Mouse (Mus musculus): ENCODE data around the gene Aacs.

Aacs gene

GRCm38 (mm10) chr5:125492379-125493092 lies 16.9 kb downstream of the Aacs start:
- DNase-seq (ENCODE audit: low spot score in 2 of 2): no peak

- no peak for DNase-seq (ENCODE audit: low spot score in 2 of 2)
These were observed 17.4 kb downstream of the Aacs start for GRCm38 (mm10) chr5:125493093-125493423.

GRCm38 (mm10) chr5:125495655-125496054 lies 20.0 kb downstream of the Aacs start:
- DNase-seq (ENCODE audit: low spot score in 2 of 2): no peak

- peak in 1 of 2 experiments; percentile 71 for DNase-seq (ENCODE audit: low spot score in 2 of 2)
These were observed 22.4 kb downstream of the Aacs start for GRCm38 (mm10) chr5:125497821-125498600.

DNA sequence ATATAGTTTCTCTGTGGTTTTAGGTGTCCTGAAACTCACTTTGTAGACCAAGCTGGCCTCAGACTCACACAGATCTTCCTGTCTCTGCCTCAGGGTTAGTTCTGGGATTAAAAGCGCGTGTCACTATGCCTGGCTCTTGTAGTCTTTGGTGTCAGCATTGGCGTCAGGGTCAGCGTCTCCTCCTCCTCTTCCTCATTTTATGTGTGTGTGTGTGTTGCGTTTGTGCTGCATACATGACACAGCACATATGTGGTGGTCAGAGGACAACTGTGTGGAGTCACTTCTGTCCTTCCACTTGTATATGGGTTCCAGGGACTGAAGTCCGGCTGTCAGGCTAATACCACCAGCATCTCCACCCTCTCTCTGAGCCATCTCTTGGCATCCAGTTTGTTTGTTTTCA lies 25.9 kb downstream of the Aacs start:
- DNase-seq (ENCODE audit: low spot score in 2 of 2): no peak

- no peak for DNase-seq (ENCODE audit: low spot score in 2 of 2)
These were observed 26.6 kb downstream of the Aacs start for GRCm38 (mm10) chr5:125502186-125502585.

DNA sequence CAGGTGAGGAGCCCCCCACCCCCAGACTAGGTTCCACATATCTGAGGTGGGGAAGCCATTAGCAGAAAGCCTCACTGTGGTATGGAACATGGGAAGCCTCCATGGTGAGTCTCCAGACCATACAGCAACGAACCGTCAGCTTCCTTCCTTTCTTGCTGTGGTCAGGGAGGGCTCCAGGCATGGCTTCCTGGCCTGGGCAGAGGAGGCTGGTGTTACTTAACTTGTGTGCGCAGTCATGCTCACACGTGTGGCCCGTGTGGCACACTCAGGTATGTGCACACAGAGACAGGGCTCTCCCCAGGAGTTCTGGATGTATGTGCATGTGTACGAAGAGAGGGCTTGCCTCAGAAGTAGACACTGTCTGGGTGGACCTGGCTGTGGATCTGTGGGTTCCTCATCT lies 28.0 kb downstream of the Aacs start:
- no peak for DNase-seq (ENCODE audit: low spot score in 2 of 2)

DNA sequence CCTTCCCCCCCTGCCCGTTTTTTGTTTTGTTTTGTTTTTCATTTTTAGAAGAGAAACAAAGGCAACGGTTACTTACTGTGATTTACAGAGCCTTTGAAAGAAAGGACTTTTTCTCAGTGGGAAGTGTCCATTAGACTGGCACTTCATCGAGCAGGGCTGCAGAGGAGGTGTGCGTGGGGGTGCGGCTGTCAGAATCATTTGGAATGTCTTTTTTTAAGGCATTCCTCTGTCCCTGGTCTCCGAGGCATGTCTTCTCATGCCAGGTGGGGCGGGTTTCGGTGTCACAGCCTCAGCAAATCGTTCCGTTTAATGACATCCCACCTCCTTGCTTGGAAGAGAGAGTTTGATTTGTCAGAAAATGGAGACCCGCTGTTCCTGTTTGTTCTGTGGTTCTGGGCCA lies 29.1 kb downstream of the Aacs start:
- DNase-seq (ENCODE audit: low spot score in 2 of 2): no peak

DNA sequence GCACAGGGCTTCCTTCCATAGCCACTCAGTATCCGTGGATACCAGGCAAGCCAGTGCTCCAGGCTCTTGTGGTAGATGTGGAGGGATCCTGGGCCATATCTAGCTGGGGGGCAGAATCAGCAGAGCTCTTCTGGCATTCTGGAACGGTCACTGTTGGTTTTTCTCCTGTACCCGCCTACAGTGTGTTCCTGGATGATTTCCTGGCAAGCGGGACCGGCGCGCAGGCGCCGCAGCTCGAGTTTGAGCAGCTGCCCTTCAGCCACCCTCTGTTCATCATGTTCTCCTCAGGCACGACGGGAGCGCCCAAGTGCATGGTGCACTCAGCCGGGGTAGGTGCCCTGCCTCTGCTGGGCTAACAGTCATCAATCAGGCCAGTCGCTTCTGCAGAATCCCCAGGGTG lies 30.4 kb downstream of the Aacs start:
- no peak for DNase-seq (ENCODE audit: low spot score in 2 of 2)

DNA sequence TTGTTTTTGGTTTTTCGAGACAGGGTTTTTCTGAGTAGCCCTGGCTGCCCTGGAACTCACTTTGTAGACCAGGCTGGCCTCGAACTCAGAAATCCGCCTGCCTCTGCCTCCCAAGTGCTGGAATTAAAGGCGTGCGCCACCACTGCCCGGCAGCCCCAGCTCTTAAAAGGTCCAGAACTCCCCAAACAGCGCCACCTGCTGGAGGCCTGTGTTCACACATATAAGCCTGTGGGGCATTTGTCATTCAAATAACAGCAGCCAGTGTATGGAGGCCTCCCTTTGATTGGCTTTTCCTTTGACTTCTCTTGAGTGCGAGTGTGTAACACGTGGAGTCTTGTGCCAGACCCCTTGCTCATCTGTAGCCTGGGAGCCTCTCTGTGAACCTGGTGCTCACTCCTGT lies 32.0 kb downstream of the Aacs start:
- DNase-seq (ENCODE audit: low spot score in 2 of 2): no peak

DNA sequence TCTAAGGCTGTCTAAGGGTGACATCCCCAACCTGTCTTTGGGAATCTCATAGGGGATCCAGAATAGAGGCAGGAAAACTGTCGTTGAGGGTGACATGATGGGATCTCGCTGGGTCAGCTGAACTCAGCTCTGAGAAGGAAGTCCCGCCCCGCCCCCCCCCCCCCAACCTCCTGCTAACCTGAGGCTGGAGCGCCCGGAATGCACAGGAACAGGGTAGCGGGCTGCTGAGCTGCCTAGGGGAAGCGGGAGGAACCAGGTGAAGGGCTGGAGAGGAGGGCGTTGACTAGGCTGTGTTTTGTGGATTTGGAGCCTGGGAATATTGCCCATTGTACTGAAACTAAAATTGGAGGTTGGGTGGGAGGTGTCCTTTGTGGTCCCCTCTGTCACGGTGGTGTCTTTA lies 32.4 kb downstream of the Aacs start:
- no peak for DNase-seq (ENCODE audit: low spot score in 2 of 2)

GRCm38 (mm10) chr5:125509541-125509940 lies 33.9 kb downstream of the Aacs start:
- DNase-seq (ENCODE audit: low spot score in 2 of 2): no peak

GRCm38 (mm10) chr5:125515006-125515405 lies 39.4 kb downstream of the Aacs start:
- DNase-seq (ENCODE audit: low spot score in 2 of 2): no peak

DNA sequence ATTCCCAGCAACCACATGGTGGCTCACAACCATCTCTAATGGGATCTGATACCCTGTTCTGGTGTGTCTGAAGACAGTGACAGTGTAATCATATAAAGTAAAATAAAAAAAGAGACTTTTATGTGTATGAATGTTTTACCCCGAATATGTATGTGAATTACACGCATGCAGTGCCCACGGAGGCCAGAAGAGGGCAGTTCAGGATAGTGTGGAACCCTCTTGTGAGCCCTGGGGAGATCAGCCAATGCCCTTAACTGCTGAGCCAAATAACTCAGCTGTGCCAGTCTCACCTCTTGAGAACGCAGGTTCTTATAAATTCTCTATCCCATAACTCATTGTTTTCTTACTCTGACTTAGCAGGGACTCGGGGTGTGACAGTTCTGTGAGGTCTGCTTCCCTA lies 43.0 kb downstream of the Aacs start:
- DNase-seq (ENCODE audit: low spot score in 2 of 2): no peak

DNA sequence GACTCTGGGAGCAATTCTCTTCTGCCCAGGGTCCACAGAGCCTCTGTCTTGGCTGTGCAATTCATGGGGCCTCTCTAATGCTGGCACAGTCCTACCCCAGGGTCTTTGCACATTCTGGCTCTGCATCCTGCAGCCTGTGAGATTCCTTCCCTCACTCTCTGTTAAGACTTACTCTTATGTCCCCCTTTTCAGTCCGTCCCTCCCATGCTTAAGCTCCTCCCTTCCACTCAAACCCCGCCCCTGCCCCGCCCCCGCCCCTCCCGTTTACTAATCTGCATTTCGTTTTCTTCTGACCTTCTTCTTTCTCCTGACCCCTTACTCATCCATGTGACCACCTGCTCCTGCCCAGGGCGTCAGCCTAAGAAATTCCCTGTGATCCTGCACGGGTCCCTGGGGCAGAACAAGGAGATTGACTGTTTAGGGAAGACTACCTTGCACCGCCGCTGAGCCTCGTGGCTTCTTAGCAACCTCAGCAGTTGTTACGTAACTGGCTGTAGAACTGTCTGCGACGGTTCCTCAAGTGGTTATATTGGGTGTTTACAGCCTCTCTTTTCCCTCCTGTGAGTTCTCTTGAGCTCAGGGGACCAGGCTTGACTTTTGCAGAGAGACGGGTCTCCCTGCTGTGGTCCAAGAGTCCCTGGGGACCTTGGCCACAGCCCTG lies 45.4 kb downstream of the Aacs start:
- no peak for DNase-seq (ENCODE audit: low spot score in 2 of 2)

DNA sequence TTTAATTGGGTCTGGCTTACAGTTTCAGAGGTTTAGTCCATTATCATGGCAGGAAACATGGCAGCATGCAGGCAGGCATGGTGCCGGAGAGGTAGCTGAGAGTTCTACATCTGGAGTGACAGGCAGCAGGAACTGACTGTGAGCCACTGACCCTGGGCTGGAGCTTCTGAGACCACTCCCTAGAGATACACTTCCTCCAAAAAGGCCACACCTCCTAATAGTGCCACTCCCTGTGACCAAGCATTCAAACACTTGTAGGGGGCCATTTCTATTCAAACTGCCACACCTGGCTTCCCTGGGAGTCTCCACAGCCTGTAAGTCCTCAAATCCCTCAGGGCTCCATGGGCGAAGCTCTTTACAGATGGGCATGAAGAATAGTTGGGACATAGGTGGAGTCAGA lies 47.7 kb downstream of the Aacs start:
- DNase-seq (ENCODE audit: low spot score in 2 of 2): no peak

GRCm38 (mm10) chr5:125525516-125525915 lies 49.9 kb downstream of the Aacs start:
- no peak for DNase-seq (ENCODE audit: low spot score in 2 of 2)

DNA sequence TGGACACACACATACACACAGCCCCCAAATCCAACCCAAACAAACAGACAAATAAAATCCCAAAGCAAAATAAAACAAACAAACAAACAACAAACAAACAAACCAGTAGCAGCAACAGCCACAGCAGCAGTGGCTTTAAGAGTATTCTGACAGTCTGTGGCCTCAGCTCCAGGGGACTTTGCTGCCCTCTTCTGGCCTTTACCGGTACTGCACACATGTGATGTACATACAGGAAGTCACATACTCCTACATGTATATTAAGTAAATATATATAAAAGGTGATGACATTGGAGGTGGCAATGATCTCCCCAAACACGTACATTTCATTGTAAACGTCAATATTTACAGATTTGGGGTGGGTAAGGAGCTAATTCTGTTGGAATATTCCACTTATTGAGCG lies 50.9 kb downstream of the Aacs start:
- DNase-seq (ENCODE audit: low spot score in 2 of 2): no peak

DNA sequence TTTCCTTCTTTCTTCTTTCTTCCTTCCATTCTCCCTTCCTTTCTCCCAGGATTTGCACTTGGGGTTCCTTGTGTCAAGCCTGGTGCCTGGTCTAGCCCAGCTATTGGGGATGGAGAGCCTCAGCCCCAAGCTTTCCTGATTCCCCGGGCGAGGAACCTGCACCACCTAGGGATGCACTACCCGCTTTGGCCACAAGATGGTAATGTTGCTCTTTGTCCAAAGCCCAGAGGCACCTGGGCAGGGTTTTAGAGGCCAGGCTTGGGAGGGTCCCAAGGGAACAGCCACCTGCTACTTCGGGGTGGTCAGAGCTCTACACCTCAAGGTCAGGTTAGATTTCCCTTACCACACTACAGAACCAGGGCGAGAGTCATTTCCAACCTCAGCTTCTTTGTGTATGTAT lies 53.5 kb downstream of the Aacs start:
- peak; percentile 60 to 84 for DNase-seq (ENCODE audit: low spot score in 2 of 2)

GRCm38 (mm10) chr5:125531634-125532033 lies 56.0 kb downstream of the Aacs start, which contains the start of gene Tmem132b:
Gene Tmem132b (plus strand): TSS chr5:125531774.
- DNase-seq (ENCODE audit: low spot score in 2 of 2): peak in 1 of 2 experiments; percentile 51

- peak in 1 of 2 experiments; percentile 48 for DNase-seq (ENCODE audit: low spot score in 2 of 2)
These were observed 56.6 kb downstream of the Aacs start for GRCm38 (mm10) chr5:125532191-125532544.

- DNase-seq (ENCODE audit: low spot score in 2 of 2): no peak
These were observed 57.1 kb downstream of the Aacs start for GRCm38 (mm10) chr5:125532545-125533224.

Data from frontal cortex, postnatal 14 days (tissue).